Mouse (Mus musculus) kidney, adult 18-20 months (tissue): Measurements from ENCODE around the gene Sestd1.

Source experiments
- DNase-seq: peaks from one replicate; pipeline ENCODE4 v3.0.0; 2021

Sestd1 gene

GRCm38 (mm10) chr2:77203916-77204315 is 76.5 kb downstream of the Sestd1 start:
- no peak for DNase-seq

GRCm38 (mm10) chr2:77201900-77202299 is 78.5 kb downstream of the Sestd1 start:
- DNase-seq = no peak

GRCm38 (mm10) chr2:77200958-77201614 is 79.3 kb downstream of the Sestd1 start:
- DNase-seq = no peak

- no peak for DNase-seq
These were observed 80.0 kb downstream of the Sestd1 start for GRCm38 (mm10) chr2:77200379-77200778.

- no peak for DNase-seq
These were observed 82.1 kb downstream of the Sestd1 start for GRCm38 (mm10) chr2:77198246-77198645.

- no peak for DNase-seq
These were observed 83.6 kb downstream of the Sestd1 start for GRCm38 (mm10) chr2:77196819-77197218.

GRCm38 (mm10) chr2:77195056-77195455 is 85.3 kb downstream of the Sestd1 start:
- DNase-seq = no peak

GRCm38 (mm10) chr2:77191811-77192210 is 88.6 kb downstream of the Sestd1 start:
- DNase-seq = no peak

GRCm38 (mm10) chr2:77190891-77191290 is 89.5 kb downstream of the Sestd1 start:
- DNase-seq = no peak

GRCm38 (mm10) chr2:77190301-77190700 is 90.1 kb downstream of the Sestd1 start:
- DNase-seq = no peak

- DNase-seq = no peak
These were observed 90.7 kb downstream of the Sestd1 start for GRCm38 (mm10) chr2:77189671-77190070.

- no peak for DNase-seq
These were observed 92.9 kb downstream of the Sestd1 start for GRCm38 (mm10) chr2:77187501-77187900.

- no peak for DNase-seq
These were observed 93.5 kb downstream of the Sestd1 start for GRCm38 (mm10) chr2:77186912-77187311.

- no peak for DNase-seq
These were observed 96.3 kb downstream of the Sestd1 start for GRCm38 (mm10) chr2:77184049-77184571.

- no peak for DNase-seq
These were observed 96.7 kb downstream of the Sestd1 start for GRCm38 (mm10) chr2:77183646-77184045.

GRCm38 (mm10) chr2:77182996-77183380 is 97.4 kb downstream of the Sestd1 start:
- DNase-seq = no peak

- no peak for DNase-seq
These were observed 98.0 kb downstream of the Sestd1 start for GRCm38 (mm10) chr2:77182271-77182995.

GRCm38 (mm10) chr2:77177472-77177871 is 102.9 kb downstream of the Sestd1 start:
- DNase-seq = no peak

GRCm38 (mm10) chr2:77176413-77176812 is 104.0 kb downstream of the Sestd1 start:
- DNase-seq = no peak

GRCm38 (mm10) chr2:77175411-77175810 is 105.0 kb downstream of the Sestd1 start:
- no peak for DNase-seq

- DNase-seq = peak; percentile 43
These were observed 106.1 kb downstream of the Sestd1 start for GRCm38 (mm10) chr2:77174313-77174712.

- DNase-seq = no peak
These were observed 106.6 kb downstream of the Sestd1 start for GRCm38 (mm10) chr2:77173821-77174220.

- DNase-seq = no peak
These were observed 107.0 kb downstream of the Sestd1 start for GRCm38 (mm10) chr2:77173366-77173765.

GRCm38 (mm10) chr2:77172241-77172671 is 108.1 kb downstream of the Sestd1 start:
- DNase-seq = peak; percentile 82
